Mouse (Mus musculus) lung, postnatal 0 days (tissue): ENCODE measurements around the gene Dmbx1.

ENCODE experiments used
- CTCF ChIP-seq: IDR thresholded peaks from 2 replicates; pipeline ENCODE4 v1.5.1; 2016; ENCODE audit warnings: antibody characterized with exemption, mild to moderate bottlenecking
- EP300 ChIP-seq: IDR thresholded peaks from 2 replicates; pipeline ENCODE4 v1.6.1; 2016; ENCODE audit warnings: antibody characterized with exemption, mild to moderate bottlenecking, control low read depth

DNA sequence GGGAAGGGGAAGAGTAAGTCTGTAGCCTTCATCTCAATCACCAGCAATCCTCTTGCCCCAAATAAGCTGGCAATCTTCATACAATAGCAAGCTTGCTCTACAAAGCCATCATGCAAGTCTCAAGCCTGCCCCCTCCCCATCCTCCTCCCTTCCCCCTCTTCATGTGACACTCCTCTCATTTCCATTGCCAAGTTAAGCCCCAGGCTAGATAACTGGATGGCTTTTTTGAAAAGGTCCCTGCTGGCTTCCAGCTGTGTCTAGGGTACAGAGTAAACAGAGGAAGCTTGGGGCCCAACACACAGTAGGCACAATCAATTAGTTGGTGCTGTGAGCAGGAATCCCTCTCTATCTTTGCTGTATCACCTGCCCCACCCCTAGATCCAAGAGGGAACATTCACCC lies 19.8 kb upstream of the Dmbx1 start:
- TF ChIP-seq CTCF (no peak), EP300 (no peak)
